ENCODE assay signal across 8 mouse cellular contexts in genomic region chrX:42033111-42033693, GRCm38 (mm10). TPM values are rescaled to one million over a fixed set of nuclear protein-coding genes. Genes with fewer than 3 reads are reported as not detected.
DNase-seq lines count a peak whose midpoint lies in the region; ATAC-seq and TF ChIP-seq lines count a peak whose summit lies in the region.

No protein-coding gene starts in this region.

- no peaks in the 10 kb centered on the region for H3K36me3 ChIP-seq in erythroblast, embryonic 14.5 days (ENCODE audit: control insufficient read depth)
- H3K36me3 ChIP-seq in heart, embryonic 12.5 days: no peaks in the 10 kb centered on the region
- no peaks in the 10 kb centered on the region for H3K36me3 ChIP-seq in liver, embryonic 15.5 days (replicated peaks)
- no peaks in the 10 kb centered on the region for H3K36me3 ChIP-seq in neural tube, embryonic 14.5 days (ENCODE audit: control insufficient read depth, insufficient read depth, low read length)

- H3K9ac ChIP-seq in heart, embryonic 12.5 days: no peak overlapping the region
- no peak overlapping the region; the same call in 1 of the 2 replicates for H3K9ac ChIP-seq in liver, embryonic 15.5 days
- H3K9ac ChIP-seq in neural tube, embryonic 14.5 days (replicated peaks; ENCODE audit: low read depth, low read length): no peak overlapping the region

- 0 out of 2 replicates have a peak overlapping the region, but pooled peaks have one; percentile 16 for H3K4me2 ChIP-seq in heart, embryonic 12.5 days
- H3K4me2 ChIP-seq in liver, embryonic 15.5 days: no peak overlapping the region; the same call in 1 of the 2 replicates
- no peak overlapping the region for H3K4me2 ChIP-seq in neural tube, embryonic 14.5 days (ENCODE audit: low read depth, low read length)

- no peak overlapping the region for H3K27ac ChIP-seq in bone marrow macrophage, adult 2 months (ENCODE audit: insufficient read depth, low read depth, low read length)
- H3K27ac ChIP-seq in heart, embryonic 12.5 days (ENCODE audit: poor library complexity, severe bottlenecking): no peak overlapping the region
- H3K27ac ChIP-seq in liver, embryonic 15.5 days (replicated peaks): 0 out of 2 replicates have a peak overlapping the region, but pooled peaks have one; percentile 19
- no peak overlapping the region for H3K27ac ChIP-seq in neural tube, embryonic 14.5 days (ENCODE audit: low read depth, low read length)

- DNase-seq in CD4-positive, CD25-positive, alpha-beta regulatory T cell, adult 2 months (ENCODE audit: low read depth, low spot score): peak; percentile 77
- peak; percentile 71 to 81 for DNase-seq in kidney, postnatal 36 days
- peak; percentile 15 to 39 for DNase-seq in thymus, adult 18-20 months

- H3K4me1 ChIP-seq in bone marrow macrophage, adult 2 months (ENCODE audit: control insufficient read depth, insufficient read depth, low read length): no peaks in the 10 kb centered on the region
- peaks cover 4% of the 10 kb centered on the region for H3K4me1 ChIP-seq in erythroblast, embryonic 14.5 days (ENCODE audit: control insufficient read depth)
- H3K4me1 ChIP-seq in heart, embryonic 12.5 days (replicated peaks): no peaks in the 10 kb centered on the region
- peaks cover 3% of the 10 kb centered on the region for H3K4me1 ChIP-seq in liver, embryonic 15.5 days (replicated peaks)
- H3K4me1 ChIP-seq in neural tube, embryonic 14.5 days (ENCODE audit: control insufficient read depth, insufficient read depth, low read length): no peaks in the 10 kb centered on the region

- TF ChIP-seq POLR2A in bone marrow macrophage, adult 2 months (IDR thresholded peaks at IDR 0.05; ENCODE audit: borderline replicate concordance, low read depth, low read length): no peak

- ATAC-seq in heart, embryonic 12.5 days (ENCODE audit: insufficient number of reproducible peaks, low FRiP score): no peak
- peak; percentile 68 for ATAC-seq in liver, embryonic 15.5 days (ENCODE audit: insufficient read depth)
- peak; percentile 68; the same call in 1 of the 2 replicates for ATAC-seq in neural tube, embryonic 14.5 days (ENCODE audit: low read depth)

- 33% methylated on average over 8 of the region's 8 CpGs for WGBS in heart, embryonic 12.5 days
- WGBS in liver, embryonic 15.5 days (ENCODE audit: insufficient replicate concordance): 31% methylated on average over 8 of the region's 8 CpGs
- 44% methylated on average over 8 of the region's 8 CpGs for WGBS in neural tube, embryonic 14.5 days

- no peaks in the 10 kb centered on the region for H3K27me3 ChIP-seq in erythroblast, embryonic 14.5 days (ENCODE audit: control insufficient read depth)
- H3K27me3 ChIP-seq in heart, embryonic 12.5 days (replicated peaks): no peaks in the 10 kb centered on the region
- H3K27me3 ChIP-seq in liver, embryonic 15.5 days: no peaks in the 10 kb centered on the region
- H3K27me3 ChIP-seq in neural tube, embryonic 14.5 days (ENCODE audit: control insufficient read depth, insufficient read depth, low read length): no peaks in the 10 kb centered on the region

- H3K4me3 ChIP-seq in bone marrow macrophage, adult 2 months (ENCODE audit: insufficient read depth, low read length): no peak overlapping the region
- peak overlapping the region; percentile 5 for H3K4me3 ChIP-seq in erythroblast, embryonic 14.5 days (replicated peaks)
- no peak overlapping the region for H3K4me3 ChIP-seq in heart, embryonic 12.5 days
- H3K4me3 ChIP-seq in liver, embryonic 15.5 days (replicated peaks): no peak overlapping the region
- no peak overlapping the region for H3K4me3 ChIP-seq in neural tube, embryonic 14.5 days (ENCODE audit: low read depth, low read length)

- no peaks in the 10 kb centered on the region for H3K9me3 ChIP-seq in erythroblast, embryonic 14.5 days (ENCODE audit: control insufficient read depth, low read length)
- H3K9me3 ChIP-seq in heart, embryonic 12.5 days (replicated peaks): no peaks in the 10 kb centered on the region
- H3K9me3 ChIP-seq in liver, embryonic 15.5 days (replicated peaks): no peaks in the 10 kb centered on the region
- no peaks in the 10 kb centered on the region for H3K9me3 ChIP-seq in neural tube, embryonic 14.5 days (ENCODE audit: control insufficient read depth, low read length)

- TF ChIP-seq CTCF in bone marrow macrophage, adult 2 months (IDR thresholded peaks at IDR 0.05; ENCODE audit: low read depth, low read length): peak; percentile 62

RNA-seq across cellular contexts. Expression of gene Xiap, which starts 26.3 kb away (rescaled TPM):
- 58.2 and 61.6 TPM in 2 replicates for polyA plus RNA-seq in bone marrow macrophage, adult 2 months (2012; ENCODE audit: insufficient read depth, insufficient read length, missing spikeins)
- polyA plus RNA-seq in erythroblast, embryonic 14.5 days (2012): 1.3 and 2.0 TPM in 2 replicates
- 11.5 and 12.1 TPM in 2 replicates for polyA plus RNA-seq in heart, embryonic 12.5 days (2016; fragmentation: Nextera tagmentation; extraction: Ambion mirVana)
- polyA plus RNA-seq in liver, embryonic 15.5 days (2015; fragmentation: Nextera tagmentation; extraction: Ambion mirVana): 5.1 and 5.6 TPM in 2 replicates
- 18.7 and 19.0 TPM in 2 replicates for polyA plus RNA-seq in neural tube, embryonic 14.5 days (2014; fragmentation: Nextera tagmentation; extraction: Ambion mirVana)

Comparison
In these comparisons a context has a peak if more than half of its experiments do, and no peak if none do; other contexts are left out.
1. DNase-seq: peak in every context shown above with its lines; median percentile 77 in CD4-positive, CD25-positive, alpha-beta regulatory T cell, adult 2 months; 76 in kidney, postnatal 36 days; 27 in thymus, adult 18-20 months.